Mouse (Mus musculus) adrenal gland, adult (tissue): ENCODE results near the gene Rhod.
"Not testable (repeated sequence)": the region's sequence is repeated elsewhere in the genome, so short reads cannot be mapped to it uniquely, and the experiment has no call there.

Source experiments
- DNase-seq, 2 experiments: peaks; one replicate each; pipeline ENCODE4 v3.0.0; 2022 to 2023; ENCODE audit warnings: low spot score in 1 of 2; ENCODE audit not compliant: inconsistent age in 2 of 2

Rhod gene

GRCm38 (mm10) chr19:4417183-4417582 is 22.0 kb downstream of the Rhod start:
- DNase-seq, result peak; percentile 68 to 91

- DNase-seq, result no peak
Measured at GRCm38 (mm10) chr19:4414631-4415030, 24.6 kb downstream of the Rhod start.

DNA sequence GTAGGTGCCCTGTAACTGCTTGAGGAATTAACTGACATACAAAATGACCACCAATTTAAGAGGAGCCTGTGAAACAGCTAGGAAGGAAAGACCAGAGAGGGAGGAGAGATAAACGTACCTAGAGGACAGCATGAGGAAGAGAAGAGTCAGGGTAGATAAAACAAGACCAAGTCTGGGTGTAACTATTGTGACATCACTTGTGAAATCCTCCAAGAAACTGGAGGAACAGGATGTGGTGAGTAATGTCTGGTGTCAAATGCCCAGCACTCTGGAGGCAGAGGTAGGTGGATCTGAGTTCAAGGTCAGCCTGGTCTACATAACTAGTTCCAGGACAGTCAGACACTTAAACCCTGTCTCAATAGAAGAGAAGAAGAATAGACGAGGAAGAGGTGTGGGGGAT is 30.2 kb downstream of the Rhod start:
- DNase-seq, result peak in 1 of 2 experiments; percentile 65

DNA sequence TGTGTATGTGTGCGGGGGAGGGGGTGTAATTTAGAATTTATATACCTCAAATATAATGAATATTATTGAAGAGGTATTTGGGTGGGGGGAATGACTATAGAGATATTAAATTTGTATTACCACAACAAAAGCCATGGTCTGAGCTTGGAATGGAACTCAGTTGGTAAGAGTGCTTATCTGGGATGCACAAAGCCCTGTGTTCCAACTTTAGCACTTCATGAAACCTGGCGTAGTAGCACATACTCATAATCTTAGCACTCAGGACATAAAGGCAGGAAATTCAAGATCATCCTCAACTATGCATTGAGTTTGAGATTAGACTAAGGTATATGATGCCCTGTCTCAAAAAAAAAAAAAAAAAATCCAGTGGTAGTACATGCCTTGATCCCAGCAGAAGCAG is 34.4 kb downstream of the Rhod start:
- DNase-seq, result no peak

GRCm38 (mm10) chr19:4398959-4399358 is 40.3 kb downstream of the Rhod start:
- no peak for DNase-seq

GRCm38 (mm10) chr19:4398630-4398948 is 40.6 kb downstream of the Rhod start:
- no peak for DNase-seq

DNA sequence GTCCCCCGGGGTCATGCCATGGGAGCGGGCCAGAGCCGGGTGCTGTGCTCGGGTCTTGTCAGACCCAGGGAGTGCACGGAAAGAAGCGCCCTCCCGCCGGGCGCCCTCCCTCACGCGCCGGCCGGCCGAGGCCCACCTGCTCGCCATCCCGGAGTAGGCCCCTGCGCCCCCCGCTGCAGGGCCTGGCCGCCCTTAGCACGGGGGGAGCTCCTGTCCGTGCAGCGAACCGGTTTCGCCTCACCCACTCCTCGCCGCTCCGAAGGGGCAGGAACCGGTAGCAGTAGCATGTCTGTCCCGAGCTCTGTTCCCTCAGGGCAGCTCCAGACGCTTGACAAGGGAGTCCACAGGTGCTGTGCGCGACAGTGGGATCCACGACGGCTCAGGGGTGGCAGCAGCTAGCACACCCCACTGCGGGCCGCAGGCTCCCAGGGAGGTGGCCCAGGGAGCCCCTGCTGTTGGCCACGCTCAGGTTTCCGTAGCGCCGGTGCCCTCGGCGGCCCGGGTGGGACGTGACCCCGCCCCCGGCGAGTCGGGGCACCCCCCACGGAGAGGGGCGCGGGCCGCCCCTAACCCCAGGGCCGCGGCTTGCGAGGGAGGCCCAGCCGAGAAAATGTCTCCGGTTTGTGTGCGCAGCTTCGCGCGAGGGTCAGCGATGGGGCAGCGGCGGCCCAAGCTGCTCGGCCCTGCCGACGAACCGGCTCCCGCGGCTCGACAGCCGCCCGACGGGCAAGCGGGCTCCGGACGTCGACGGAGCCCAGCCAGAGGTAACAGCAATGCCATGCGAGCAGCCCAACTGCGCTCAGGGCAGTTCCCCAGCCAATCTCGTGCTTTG is 41.2 kb downstream of the Rhod start, which contains the start of gene Kdm2a:
Gene Kdm2a, minus strand, starts transcription at position 488 of the 832 bp plus-strand sequence.
- peak; percentile 76 to 91 for DNase-seq

DNA sequence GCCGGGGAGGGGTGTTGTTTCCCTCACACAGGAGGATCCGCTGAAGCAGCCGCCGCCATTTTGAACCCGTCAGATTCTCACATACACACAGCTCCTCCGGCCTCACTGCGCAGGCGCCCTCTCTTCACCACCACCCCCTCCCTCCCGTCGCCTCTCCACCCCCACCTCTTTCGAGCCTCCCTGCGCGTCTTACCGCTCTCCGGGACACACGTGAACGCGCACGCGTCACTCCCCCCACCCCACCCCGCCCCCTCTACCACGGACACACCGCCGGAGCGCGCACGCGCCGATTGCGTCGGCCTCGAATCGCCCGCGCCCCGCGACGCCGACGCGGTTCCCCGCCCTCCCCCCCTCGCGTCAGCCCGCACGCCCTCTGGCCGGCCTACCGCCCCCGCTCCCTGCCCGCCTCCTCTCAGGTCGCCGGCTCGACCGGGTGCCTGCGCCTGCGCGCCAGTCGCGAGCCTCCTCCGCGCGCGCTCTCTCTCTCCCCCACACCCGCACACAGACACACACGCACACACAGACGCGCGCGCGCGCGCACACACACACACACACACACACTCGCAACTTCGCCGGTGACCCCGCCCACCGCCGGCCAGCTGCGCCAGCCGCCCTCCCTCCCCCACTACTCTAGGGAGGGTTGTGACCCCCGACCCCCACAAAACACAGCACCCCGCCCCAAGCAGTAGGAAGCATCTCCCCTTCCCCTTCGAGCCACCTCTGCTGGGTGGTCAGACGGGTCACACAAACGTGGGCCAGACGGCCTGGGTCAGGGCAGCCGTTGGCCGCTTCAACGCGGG is 42.0 kb downstream of the Rhod start:
- DNase-seq, result peak; percentile 97 to 98

DNA sequence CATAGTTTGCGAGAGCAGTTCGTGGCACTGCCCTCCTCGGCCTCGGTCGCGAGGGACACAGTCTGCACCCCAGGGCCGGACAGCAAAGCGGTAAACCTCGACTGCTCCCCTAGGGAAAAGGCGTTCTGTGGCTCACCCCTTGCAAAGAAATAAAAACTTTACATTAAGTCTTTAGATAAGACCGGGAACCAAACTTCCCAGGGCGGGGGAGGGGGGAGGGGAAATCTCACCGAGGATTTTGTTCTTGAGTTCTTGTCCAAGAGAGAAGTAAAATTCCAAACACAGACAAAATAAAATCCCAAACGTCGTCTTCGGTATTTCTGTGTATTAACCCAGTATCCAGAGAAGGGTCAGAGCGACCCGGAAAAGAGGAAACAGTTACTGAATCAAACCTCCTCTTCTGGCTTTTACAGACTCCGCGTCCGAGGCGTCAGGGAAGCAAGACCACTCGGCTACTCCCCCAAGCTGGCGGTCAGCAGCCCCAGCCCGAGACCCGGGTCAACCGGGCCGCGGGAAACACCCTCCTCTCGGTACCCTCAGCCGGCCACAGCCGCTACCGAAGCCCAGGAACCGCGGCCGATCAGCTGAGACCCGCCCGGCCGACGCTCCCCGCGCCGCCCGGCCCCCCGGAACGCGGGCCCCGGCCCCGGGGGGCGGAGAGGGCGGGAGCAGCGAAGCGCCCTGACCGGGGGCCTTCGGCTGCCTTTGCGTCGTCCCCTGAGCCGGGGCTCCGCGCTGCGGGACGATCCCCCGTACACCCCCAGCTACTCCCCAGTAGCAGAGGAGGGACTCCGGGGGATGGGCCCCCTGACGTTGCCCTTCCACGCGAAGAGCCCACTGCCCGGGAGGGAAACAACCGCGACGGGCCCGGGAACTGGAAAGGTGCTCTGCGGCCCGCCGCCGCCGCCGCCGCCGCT is 42.9 kb downstream of the Rhod start:
- DNase-seq, result peak; percentile 46 to 82

- DNase-seq, result no peak
Measured at GRCm38 (mm10) chr19:4387276-4387675, 52.0 kb downstream of the Rhod start.

- no peak for DNase-seq
Measured at GRCm38 (mm10) chr19:4385026-4385425, 54.2 kb downstream of the Rhod start.

- DNase-seq, result no peak
Measured at GRCm38 (mm10) chr19:4384322-4384721, 54.9 kb downstream of the Rhod start.

DNA sequence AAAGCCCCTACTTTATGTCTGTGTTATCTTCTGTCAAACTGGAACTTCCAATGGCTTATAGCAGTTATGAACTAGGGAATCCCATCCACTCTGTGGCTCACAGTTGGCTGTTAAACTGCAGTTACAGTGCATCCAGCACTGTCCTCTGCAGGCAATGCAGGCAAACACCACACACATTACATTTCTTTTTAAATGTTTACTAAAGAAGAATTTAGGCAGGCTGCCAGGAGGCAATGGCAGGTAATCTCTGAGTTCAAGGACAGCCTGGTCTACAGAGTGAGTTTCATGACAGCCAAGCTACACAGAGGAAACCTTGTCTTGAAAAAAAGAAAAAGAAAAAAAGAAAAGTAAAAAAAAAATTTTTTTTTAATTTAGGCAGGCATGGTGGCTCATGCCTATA is 55.9 kb downstream of the Rhod start:
- DNase-seq, result peak in 1 of 2 experiments; percentile 71

- not testable (repeated sequence) for DNase-seq
Measured at GRCm38 (mm10) chr19:4382303-4382702, 56.9 kb downstream of the Rhod start.
